In the genomic region with DNA sequence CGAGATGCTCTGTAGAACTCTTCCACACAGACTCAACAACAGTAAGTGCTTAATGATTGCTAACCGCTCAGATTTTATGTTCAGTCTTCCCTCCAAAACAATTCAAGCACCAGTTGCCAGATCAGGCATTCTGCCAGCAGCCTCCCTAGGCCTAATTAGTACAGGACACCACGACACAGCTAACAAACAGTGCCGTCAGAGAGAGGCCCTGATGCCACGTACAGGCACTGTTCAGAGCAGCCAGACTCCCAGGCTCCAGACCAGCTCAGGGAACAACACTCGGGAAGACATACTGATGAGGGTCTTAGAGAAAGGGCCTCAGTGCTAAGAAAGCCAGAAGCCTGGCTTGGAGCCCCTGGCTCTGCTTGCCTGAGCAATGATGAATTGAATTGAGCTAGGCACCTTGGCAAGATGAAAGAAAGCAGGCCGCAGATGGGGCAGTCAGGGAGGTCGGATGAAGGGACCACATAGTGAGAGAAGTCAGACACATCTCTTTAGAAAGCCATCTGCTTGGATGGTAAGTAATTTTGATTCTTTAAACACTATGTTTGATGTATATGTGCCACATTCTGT, we compare ENCODE assay signal across 9 mouse cellular contexts. TPM values are rescaled to one million over a fixed set of nuclear protein-coding genes. Genes with fewer than 3 reads are reported as not detected.
A peak's percentile ranks its signal among the peaks of the same experiment; 100 is the strongest.
DNase-seq lines count a peak whose midpoint lies in the region; ATAC-seq lines count a peak whose summit lies in the region.
"Had no signal": no experiment of that assay in that cellular context is flagged by ENCODE, and none has a peak within 500 bp of the region (broad histone marks: within the 10 kb centered on the region; RNA-seq: fewer than 3 reads in every experiment).

No protein-coding gene starts in this region.

- H3K27ac ChIP-seq in forebrain, embryonic 16.5 days (ENCODE audit: low read length): peak overlapping the region; percentile 64
- no peak overlapping the region for H3K27ac ChIP-seq in kidney, embryonic 15.5 days
- H3K27ac ChIP-seq: macrophage had no signal

- no peaks in the 10 kb centered on the region for H3K36me3 ChIP-seq in forebrain, embryonic 16.5 days (ENCODE audit: control insufficient read depth, insufficient read depth)
- H3K36me3 ChIP-seq in kidney, embryonic 15.5 days: no peaks in the 10 kb centered on the region

- H3K27me3 ChIP-seq in forebrain, embryonic 16.5 days (replicated peaks; ENCODE audit: control insufficient read depth, insufficient read depth, low read length): no peaks in the 10 kb centered on the region
- no peaks in the 10 kb centered on the region; the same call in 1 of the 2 replicates for H3K27me3 ChIP-seq in kidney, embryonic 15.5 days

- peak; percentile 99 for ATAC-seq in forebrain, embryonic 16.5 days
- no peak for ATAC-seq in kidney, embryonic 15.5 days (replicated peaks; ENCODE audit: low FRiP score)
- ATAC-seq in megakaryocyte-erythroid progenitor cell, adult 5-6 weeks (replicated peaks; ENCODE audit: low FRiP score, low TSS enrichment, poor library complexity, severe bottlenecking): no peak

- H3K4me3 ChIP-seq in forebrain, embryonic 16.5 days (replicated peaks; ENCODE audit: low read length): no peak overlapping the region
- H3K4me3 ChIP-seq in kidney, embryonic 15.5 days (replicated peaks): no peak overlapping the region

- H3K9ac ChIP-seq in forebrain, embryonic 16.5 days (replicated peaks; ENCODE audit: low read depth, low read length): 0 out of 2 replicates have a peak overlapping the region, but pooled peaks have one; percentile 10
- H3K9ac ChIP-seq in kidney, embryonic 15.5 days: no peak overlapping the region

- H3K4me1 ChIP-seq in forebrain, embryonic 16.5 days (replicated peaks; ENCODE audit: control insufficient read depth, insufficient read depth, low read length): peaks cover 10% of the 10 kb centered on the region
- no peaks in the 10 kb centered on the region for H3K4me1 ChIP-seq in kidney, embryonic 15.5 days

- WGBS in forebrain, embryonic 16.5 days: 12% methylated on average over 8 of the region's 8 CpGs
- WGBS in kidney, embryonic 15.5 days: 55% methylated on average over 8 of the region's 8 CpGs

- no peak overlapping the region for H3K4me2 ChIP-seq in forebrain, embryonic 16.5 days (ENCODE audit: low read length)
- H3K4me2 ChIP-seq in kidney, embryonic 15.5 days: no peak overlapping the region

- H3K9me3 ChIP-seq in forebrain, embryonic 16.5 days (ENCODE audit: control insufficient read depth, low read length): no peaks in the 10 kb centered on the region
- no peaks in the 10 kb centered on the region for H3K9me3 ChIP-seq in kidney, embryonic 15.5 days (replicated peaks)

- DNase-seq in testis, postnatal 10 days (ENCODE audit: low spot score): peak; percentile 55
- DNase-seq in testis, postnatal 14 days (ENCODE audit: low spot score): no peak
- DNase-seq in left cerebral cortex, adult 18-20 months (ENCODE audit: low spot score in 2 of 2): peak; percentile 40 to 45
- peak; percentile 26 to 51 for DNase-seq in right cerebral cortex, postnatal 36 days (ENCODE audit: low spot score in 2 of 2)
- DNase-seq in adrenal gland, postnatal 10 days: no peak

RNA-seq across cellular contexts. Expression of gene Rgs9, which starts 22.5 kb away (rescaled TPM):
- polyA plus RNA-seq in forebrain, embryonic 16.5 days (2015; fragmentation: Nextera tagmentation; extraction: Ambion mirVana): 8.0 and 9.7 TPM in 2 replicates
- total RNA-seq in left cerebral cortex, adult 18-20 months (2021): 10 to 100 TPM; 35.8 to 56.5 TPM
- 1 to 10 TPM; 5.3 to 7.8 TPM for total RNA-seq in adrenal gland, postnatal 10 days (2021)
- polyA plus RNA-seq in kidney, embryonic 15.5 days (2015; fragmentation: Nextera tagmentation; extraction: Ambion mirVana): 1.3 and 1.8 TPM in 2 replicates
- total RNA-seq in megakaryocyte-erythroid progenitor cell, adult 5-6 weeks (2014; fragmentation: Nextera tagmentation): 0.24 TPM in 1 of 2 replicates, not detected in the other
- total RNA-seq in megakaryocyte-erythroid progenitor cell, adult 5-6 weeks (2017): not detected in 2 replicates
- polyA plus RNA-seq: macrophage had no signal

RNA-seq across cellular contexts. Expression of gene Gna13, which starts 42.2 kb away (rescaled TPM):
- polyA plus RNA-seq in forebrain, embryonic 16.5 days (2015; fragmentation: Nextera tagmentation; extraction: Ambion mirVana): 16.1 and 17.1 TPM in 2 replicates
- total RNA-seq in left cerebral cortex, adult 18-20 months (2021): 10 to 100 TPM; 48.2 to 49.2 TPM
- 10 to 100 TPM; 68.2 to 70.3 TPM for total RNA-seq in adrenal gland, postnatal 10 days (2021)
- polyA plus RNA-seq in kidney, embryonic 15.5 days (2015; fragmentation: Nextera tagmentation; extraction: Ambion mirVana): 20.8 and 21.5 TPM in 2 replicates
- total RNA-seq in megakaryocyte-erythroid progenitor cell, adult 5-6 weeks (2014; fragmentation: Nextera tagmentation): 34.0 and 40.6 TPM in 2 replicates
- 36.7 and 37.1 TPM in 2 replicates for total RNA-seq in megakaryocyte-erythroid progenitor cell, adult 5-6 weeks (2017)

Comparison
In these comparisons a context has a peak if more than half of its experiments do, and no peak if none do; other contexts are left out.
1. DNase-seq: peak in testis, postnatal 10 days (single experiment), left cerebral cortex, adult 18-20 months (2 of 2) and right cerebral cortex, postnatal 36 days (2 of 2); none in testis, postnatal 14 days (single experiment) and adrenal gland, postnatal 10 days (single experiment).
2. RNA of gene Rgs9, which starts 22.5 kb away (total RNA-seq): 35.8 to 56.5 TPM in left cerebral cortex, adult 18-20 months and 5.3 to 7.8 TPM in adrenal gland, postnatal 10 days; 0.24 TPM in megakaryocyte-erythroid progenitor cell, adult 5-6 weeks; every median in the first group is over 4 times any median in the second.